Mouse (Mus musculus) intestine, embryonic 16.5 days (tissue): ENCODE measurements around the gene Ppp1r14b. TPM values are rescaled to one million over a fixed set of nuclear protein-coding genes. Genes with fewer than 3 reads are reported as not detected.

ENCODE experiments used
- ATAC-seq: fragments of 200-750 bp; cut with Nextera tagmentation; 2 replicates; pipeline ENCODE4 v1.8.0; 2017; ENCODE audit warnings: moderate TSS enrichment, moderate library complexity
- H3K27ac ChIP-seq: fragments of 300-500 bp; sonication (generic); 2 replicates; pipeline ENCODE4 v1.5.1; 2014; ENCODE audit warnings: mild to moderate bottlenecking, low read length
- H3K27me3 ChIP-seq: fragments of 300-500 bp; sonication (generic); replicated peaks from 2 replicates; pipeline ENCODE4 v1.6.1; 2014; ENCODE audit warnings: low read length, control low read depth, mixed read lengths; ENCODE audit not compliant: control insufficient read depth, insufficient read depth
- H3K36me3 ChIP-seq: fragments of 300-500 bp; sonication (generic); 2 replicates; pipeline ENCODE4 v1.6.1; 2014; ENCODE audit warnings: low read length, control low read depth; ENCODE audit not compliant: control insufficient read depth, insufficient read depth
- H3K4me1 ChIP-seq: fragments of 300-500 bp; sonication (generic); 2 replicates; pipeline ENCODE4 v1.6.1; 2014; ENCODE audit warnings: low read length, control low read depth, mixed read lengths; ENCODE audit not compliant: control insufficient read depth, insufficient read depth
- H3K4me2 ChIP-seq: fragments of 300-500 bp; sonication (generic); 2 replicates; pipeline ENCODE4 v1.6.1; 2014; ENCODE audit warnings: low read depth, low read length, control low read depth
- H3K4me3 ChIP-seq: fragments of 300-500 bp; sonication (generic); 2 replicates; pipeline ENCODE4 v1.5.1; 2014; ENCODE audit warnings: mild to moderate bottlenecking, low read length
- H3K9ac ChIP-seq: fragments of 300-500 bp; sonication (generic); 2 replicates; pipeline ENCODE4 v1.6.1; 2014; ENCODE audit warnings: low read depth, low read length
- H3K9me3 ChIP-seq: fragments of 300-500 bp; sonication (generic); 2 replicates; pipeline ENCODE4 v1.6.1; 2016; ENCODE audit warnings: low read length, control low read depth; ENCODE audit not compliant: control insufficient read depth
- WGBS: fragments of 180-500 bp; shearing (Covaris S2); extraction: QIAGEN DNeasy Blood & Tissue Kit; methylation state at CpG from one replicate; pipeline ENCODE4 v1.1.7; 2014; 5-methylcytosine and 5-hydroxymethylcytosine counted together
- polyA plus RNA-seq: library from polyadenylated mRNA; unstranded; fragments of >200 nt; fragmentation: Nextera tagmentation; extraction: Ambion mirVana; gene quantifications from 2 replicates; pipeline ENCODE4 v1.2.1, GENCODE M21; 2015

Ppp1r14b gene
- polyA plus RNA-seq, 1 experiment from 2014 or later = 58.2 TPM

GRCm38 (mm10) chr19:6979486-6980380 is 5.0 kb downstream of the Ppp1r14b start:
- WGBS = under 1% methylated on average over 59 of the region's 59 CpGs
- Histone ChIP-seq H3K4me3 (peak overlapping the region; percentile 78), H3K9ac (peak overlapping the region; percentile 95), H3K36me3 (peaks cover 7% of the 10 kb centered on the region; the same call in 1 of the 2 replicates), H3K4me2 (peak overlapping the region; percentile 83), H3K27ac (peak overlapping the region; percentile 95), H3K4me1 (peaks cover 35% of the 10 kb centered on the region), H3K27me3 (no peaks in the 10 kb centered on the region), H3K9me3 (no peaks in the 10 kb centered on the region)
- ATAC-seq = peak; percentile 92

- H3K4me2 ChIP-seq = peak within 1 kb of the TSS; percentile 83
- peaks cover 7% of the 10 kb centered on the region; the same call in 1 of the 2 replicates for H3K36me3 ChIP-seq
- peaks cover 39% of the 10 kb centered on the region for H3K4me1 ChIP-seq
- ATAC-seq = peak; percentile 84
- H3K4me3 ChIP-seq = peak within 1 kb of the TSS; percentile 78
- H3K9ac ChIP-seq = peak within 1 kb of the TSS; percentile 95
- no peaks in the 10 kb centered on the region for H3K27me3 ChIP-seq
- H3K27ac ChIP-seq = peak within 1 kb of the TSS; percentile 95
- no peaks in the 10 kb centered on the region for H3K9me3 ChIP-seq
- under 1% methylated on average over 38 of the region's 38 CpGs for WGBS
Observed at GRCm38 (mm10) chr19:6980381-6981093, 5.8 kb downstream of the Ppp1r14b start, which contains the start of gene Fkbp2. Gene Fkbp2 (minus strand): TSS chr19:6980501.

DNA sequence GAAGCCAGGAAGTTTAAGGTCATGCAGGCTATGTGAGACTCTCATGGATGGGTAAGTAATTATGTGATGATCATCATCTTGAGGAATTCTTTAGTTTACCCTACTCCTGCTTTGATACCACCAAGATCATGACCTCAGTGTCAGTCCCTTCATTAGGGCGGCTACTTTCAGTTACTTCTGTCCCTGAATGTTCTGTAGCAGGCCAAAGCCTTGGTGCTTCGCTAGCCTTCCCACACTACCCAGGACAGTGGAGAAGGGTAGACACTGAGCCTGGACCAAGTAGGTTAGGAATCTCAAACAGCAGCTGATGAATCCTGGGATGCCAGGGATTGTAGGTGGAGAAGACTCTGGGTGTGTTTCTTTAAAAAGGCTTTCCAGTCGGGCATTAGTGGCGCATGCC is 6.7 kb downstream of the Ppp1r14b start:
- H3K27ac ChIP-seq = no peak overlapping the region
- no peak overlapping the region; the same call in 1 of the 2 replicates for H3K4me3 ChIP-seq

GRCm38 (mm10) chr19:6983621-6984020 is 8.9 kb downstream of the Ppp1r14b start:
- no peak for ATAC-seq
- Histone ChIP-seq H3K36me3 (peaks cover 2% of the 10 kb centered on the region; the same call in 1 of the 2 replicates), H3K27me3 (no peaks in the 10 kb centered on the region), H3K27ac (no peak overlapping the region), H3K9ac (no peak overlapping the region), H3K4me1 (peaks cover 30% of the 10 kb centered on the region), H3K4me2 (no peak overlapping the region), H3K9me3 (no peaks in the 10 kb centered on the region), H3K4me3 (no peak overlapping the region)
- WGBS = 94% methylated on average over 5 of the region's 5 CpGs

More for the DNA sequence above, 6.7 kb downstream of the Ppp1r14b start:
- Histone ChIP-seq H3K9ac (peak overlapping the region; percentile 11; the same call in 1 of the 2 replicates), H3K27me3 (no peaks in the 10 kb centered on the region), H3K4me2 (peak overlapping the region; percentile 70; the same call in 1 of the 2 replicates), H3K36me3 (peaks cover 7% of the 10 kb centered on the region; the same call in 1 of the 2 replicates), H3K9me3 (no peaks in the 10 kb centered on the region), H3K4me1 (peaks cover 41% of the 10 kb centered on the region)
- no peak for ATAC-seq
- WGBS = 87% methylated on average over 4 of the region's 4 CpGs

- Histone ChIP-seq H3K27ac (no peak overlapping the region), H3K4me2 (no peak overlapping the region), H3K27me3 (no peaks in the 10 kb centered on the region), H3K9me3 (no peaks in the 10 kb centered on the region), H3K4me1 (peaks cover 24% of the 10 kb centered on the region), H3K9ac (0 out of 2 replicates have a peak overlapping the region, but pooled peaks have one; percentile 95), H3K36me3 (peaks cover 2% of the 10 kb centered on the region; the same call in 1 of the 2 replicates), H3K4me3 (no peak overlapping the region)
- ATAC-seq = no peak
- 83% methylated on average over 19 of the region's 19 CpGs for WGBS
Observed at GRCm38 (mm10) chr19:6985300-6985699, 10.5 kb downstream of the Ppp1r14b start.

DNA sequence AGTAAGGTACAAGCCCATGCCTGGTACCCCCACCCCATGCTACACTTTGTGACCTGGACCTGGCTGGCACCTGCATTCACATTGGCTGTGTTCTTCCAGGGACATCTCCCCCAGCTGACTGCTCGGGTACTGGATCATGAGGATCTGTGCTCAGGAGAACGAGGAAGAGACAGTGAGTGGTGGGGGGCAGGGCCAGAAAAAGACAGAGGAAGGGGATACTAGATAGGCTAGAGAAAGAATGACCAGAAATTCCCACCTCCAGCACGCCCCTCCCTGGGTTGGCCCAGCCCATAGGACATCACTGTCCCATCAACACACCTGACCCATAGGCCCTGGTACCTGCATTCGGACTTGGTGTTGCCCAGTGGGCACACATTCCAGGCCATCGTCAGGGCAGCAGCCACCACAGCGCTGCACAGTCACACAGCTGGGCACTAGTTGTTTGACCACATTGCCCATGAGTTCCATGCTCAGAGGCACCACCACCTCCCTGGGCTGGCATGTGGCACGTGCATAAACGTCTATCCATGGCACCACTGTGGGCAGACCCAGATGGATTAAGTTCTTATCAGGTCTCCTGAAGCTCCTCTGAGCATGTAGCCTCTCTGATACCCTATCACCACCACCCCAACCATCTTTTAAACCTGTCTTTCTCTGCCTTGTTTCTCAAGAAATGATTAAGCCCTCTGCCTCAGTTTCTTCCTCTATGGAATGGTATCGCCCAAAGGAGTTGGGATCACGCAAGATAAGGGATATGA is 11.4 kb downstream of the Ppp1r14b start:
- Histone ChIP-seq H3K27me3 (no peaks in the 10 kb centered on the region), H3K9me3 (no peaks in the 10 kb centered on the region), H3K9ac (peak overlapping the region; percentile 95), H3K4me2 (peak overlapping the region; percentile 76), H3K36me3 (peaks cover 2% of the 10 kb centered on the region; the same call in 1 of the 2 replicates), H3K4me1 (peaks cover 24% of the 10 kb centered on the region), H3K4me3 (peak overlapping the region; percentile 87), H3K27ac (peak overlapping the region; percentile 91)
- 75% methylated on average over 10 of the region's 10 CpGs for WGBS
- ATAC-seq = no peak

DNA sequence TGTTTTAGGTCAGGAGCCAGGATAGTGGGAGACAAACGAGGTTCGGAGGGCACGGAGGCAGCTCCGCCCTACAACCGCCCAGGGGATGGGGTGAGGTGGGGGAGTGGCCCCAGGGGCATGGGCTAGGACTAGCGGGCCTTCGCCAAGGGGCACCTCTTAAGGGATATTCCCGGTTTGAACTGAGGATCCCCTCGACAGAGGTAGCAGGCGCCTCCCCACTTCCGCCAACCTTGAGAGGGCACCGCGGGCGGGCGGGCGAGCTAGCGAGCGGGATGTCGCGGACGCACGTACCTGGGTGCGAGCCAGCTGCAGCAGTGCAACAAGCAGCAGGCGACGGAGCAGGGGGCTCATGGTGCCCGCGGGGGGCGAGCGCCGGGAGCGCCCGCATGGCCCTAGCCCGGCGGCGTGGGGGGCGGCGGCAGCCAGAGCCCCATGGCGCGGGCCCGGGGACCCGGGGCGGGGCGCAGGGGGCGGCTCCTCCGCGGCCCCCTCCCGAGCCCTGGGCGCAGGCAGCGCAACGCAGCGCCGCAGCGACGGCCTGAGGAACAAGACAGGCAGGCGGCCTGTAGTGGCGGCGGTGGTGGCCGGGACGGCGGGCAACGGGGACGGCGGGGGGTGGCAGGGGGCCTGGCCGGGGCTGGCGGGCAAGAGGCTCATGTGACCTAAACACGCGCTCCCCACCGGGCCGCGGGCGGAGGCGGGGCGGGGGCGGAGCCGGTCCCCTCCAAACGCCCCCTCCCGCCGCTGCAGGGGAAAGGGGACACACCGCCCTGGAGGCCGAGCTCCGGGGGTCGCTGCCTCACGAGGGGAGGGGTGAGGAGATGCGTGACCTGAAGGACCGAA is 12.5 kb downstream of the Ppp1r14b start, which contains the start of gene Vegfb:
Vegfb (minus strand) TSS at position 591 of the 843 bp plus-strand sequence.
- Histone ChIP-seq H3K9me3 (no peaks in the 10 kb centered on the region), H3K4me2 (peak within 1 kb of the TSS; percentile 76), H3K4me3 (peak within 1 kb of the TSS; percentile 87), H3K36me3 (peaks cover 2% of the 10 kb centered on the region; the same call in 1 of the 2 replicates), H3K4me1 (peaks cover 20% of the 10 kb centered on the region), H3K9ac (peak within 1 kb of the TSS; percentile 95), H3K27me3 (no peaks in the 10 kb centered on the region), H3K27ac (peak within 1 kb of the TSS; percentile 91)
- peak; percentile 72 for ATAC-seq
- under 1% methylated on average over 68 of the region's 85 CpGs for WGBS

DNA sequence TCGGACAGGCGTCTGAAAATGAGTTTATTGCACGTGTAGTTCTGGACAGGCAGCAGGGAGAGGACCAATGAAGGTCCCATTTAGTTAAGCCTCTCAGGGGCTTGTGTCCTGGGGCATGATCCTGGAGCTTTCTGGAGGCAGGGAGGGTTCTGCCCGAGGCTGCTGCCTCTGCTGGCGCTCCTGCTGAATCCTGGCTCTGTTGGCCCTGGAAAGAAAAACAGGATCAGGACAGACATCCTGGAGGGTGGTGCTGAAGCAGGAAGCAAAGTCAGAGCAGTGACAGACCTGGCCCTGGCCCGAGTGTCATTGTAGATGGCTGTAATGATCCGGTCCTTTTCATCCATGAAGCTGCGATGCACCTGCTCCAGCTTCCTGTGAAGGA is 13.1 kb downstream of the Ppp1r14b start:
- Histone ChIP-seq H3K4me2 (peak overlapping the region; percentile 76), H3K27ac (peak overlapping the region; percentile 91), H3K9ac (peak overlapping the region; percentile 95), H3K36me3 (peaks cover under 1% of the 10 kb centered on the region; the same call in 1 of the 2 replicates), H3K27me3 (no peaks in the 10 kb centered on the region), H3K4me1 (peaks cover 22% of the 10 kb centered on the region), H3K4me3 (peak overlapping the region; percentile 87), H3K9me3 (no peaks in the 10 kb centered on the region)
- 0 out of 2 replicates have a peak, but pooled peaks have one; percentile 1 for ATAC-seq
- WGBS = 5% methylated on average over 8 of the region's 8 CpGs
